Mouse (Mus musculus) hematopoietic stem cell, adult 5-6 weeks (primary cell): ENCODE results near the gene Htra1. TPM values are rescaled to one million over a fixed set of nuclear protein-coding genes. Genes with fewer than 3 reads are reported as not detected.

Source experiments
- ATAC-seq, 2 experiments: fragments of 125-278 bp in 1 of 2; replicated peaks in 1 of 2; 2 replicates each; pipeline ENCODE4 v1.8.0; 2016 to 2017; ENCODE audit warnings: inconsistent platforms in 2 of 2, mild to moderate bottlenecking in 2 of 2, moderate number of reproducible peaks in 2 of 2, low read depth in 1 of 2, moderate TSS enrichment in 1 of 2; ENCODE audit not compliant: low FRiP score in 2 of 2, poor library complexity in 2 of 2, severe bottlenecking in 2 of 2, insufficient read depth in 1 of 2, low TSS enrichment in 1 of 2
- total RNA-seq: library from RNA; stranded (forward); fragments of 172-1452, 232-1000 nt; gene quantifications from 2 replicates; pipeline ENCODE4 v1.2.3, GENCODE M21; 2017

Htra1 gene
- total RNA-seq, 1 experiment from 2014 or later = not detected

DNA sequence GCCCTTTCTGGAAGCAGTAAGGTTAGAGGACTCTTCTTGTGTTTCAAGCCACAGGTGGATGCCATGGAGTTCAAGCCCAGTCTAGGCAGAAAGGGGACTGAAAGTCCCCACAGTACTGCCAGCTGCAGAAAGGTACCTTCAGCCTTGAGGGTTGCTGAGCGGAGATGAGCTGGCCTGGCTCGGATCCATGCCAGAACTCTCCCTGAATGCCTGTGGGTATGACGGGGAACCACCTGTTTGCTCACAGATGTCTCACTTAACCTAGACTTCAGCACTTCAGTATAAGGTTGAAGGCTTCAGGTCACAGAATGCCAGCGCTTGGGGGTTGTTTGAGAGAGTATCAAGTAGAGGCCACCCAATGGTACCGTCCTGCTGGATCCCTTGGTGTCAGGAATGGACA, 44.2 kb downstream of the Htra1 start:
- ATAC-seq = no peak

DNA sequence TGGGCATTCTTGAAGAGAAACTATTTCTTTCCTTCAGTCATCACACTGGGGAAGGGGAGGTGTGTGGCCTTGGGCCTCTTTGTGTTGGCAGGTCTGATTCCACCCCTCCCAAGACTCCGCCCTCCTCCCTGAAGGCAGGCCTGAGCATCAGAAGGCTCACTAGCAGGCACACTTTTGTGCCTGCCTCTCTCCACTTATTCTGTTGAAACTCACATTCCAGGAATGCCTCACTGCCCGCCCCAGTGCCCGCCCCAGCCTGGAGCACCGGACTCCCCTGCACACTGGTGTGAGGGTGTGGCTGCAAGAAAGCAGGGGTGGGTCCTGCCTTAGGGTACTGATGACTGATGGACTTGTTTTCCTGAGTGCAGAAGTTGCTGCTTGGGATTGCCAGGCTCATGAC, 46.5 kb downstream of the Htra1 start:
- ATAC-seq = no peak

DNA sequence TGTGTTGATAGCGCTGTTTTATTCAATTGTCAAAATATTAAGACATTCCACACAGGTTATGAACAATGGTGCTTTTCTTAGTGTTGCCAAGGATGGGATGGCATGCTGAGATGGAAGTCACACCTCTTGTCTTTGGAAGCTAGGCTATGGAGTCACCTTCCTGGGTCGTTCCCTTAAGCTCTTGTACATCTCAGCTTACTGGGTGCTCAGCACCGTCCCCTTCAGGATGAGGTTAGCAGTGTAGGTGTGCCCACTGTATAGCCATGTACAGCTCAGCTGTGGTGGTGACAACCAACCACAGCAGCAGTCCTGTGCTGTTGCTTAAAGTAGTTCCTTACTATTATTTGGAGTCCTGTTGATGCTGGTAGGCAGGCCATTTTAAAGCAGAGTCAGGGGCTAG, 47.0 kb downstream of the Htra1 start:
- ATAC-seq = no peak

DNA sequence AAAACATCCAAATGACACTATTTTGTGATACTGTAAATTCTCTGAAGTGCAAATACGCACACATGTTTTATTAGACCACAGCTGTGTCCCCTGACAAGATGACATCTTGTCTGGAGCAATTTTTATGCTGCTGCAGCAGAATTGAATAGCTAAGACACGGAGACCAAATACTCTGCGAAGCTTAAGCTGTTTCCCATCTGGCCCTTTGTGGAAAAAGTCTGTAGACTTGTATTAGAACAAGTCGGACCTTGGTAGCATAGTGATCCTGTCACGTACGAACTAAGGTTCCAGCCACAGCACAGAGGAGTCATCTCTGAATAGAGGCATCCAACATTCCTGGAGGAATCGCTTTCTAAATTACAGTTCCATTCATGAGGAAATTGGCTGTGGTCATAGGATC, 48.4 kb downstream of the Htra1 start:
- ATAC-seq = no peak

DNA sequence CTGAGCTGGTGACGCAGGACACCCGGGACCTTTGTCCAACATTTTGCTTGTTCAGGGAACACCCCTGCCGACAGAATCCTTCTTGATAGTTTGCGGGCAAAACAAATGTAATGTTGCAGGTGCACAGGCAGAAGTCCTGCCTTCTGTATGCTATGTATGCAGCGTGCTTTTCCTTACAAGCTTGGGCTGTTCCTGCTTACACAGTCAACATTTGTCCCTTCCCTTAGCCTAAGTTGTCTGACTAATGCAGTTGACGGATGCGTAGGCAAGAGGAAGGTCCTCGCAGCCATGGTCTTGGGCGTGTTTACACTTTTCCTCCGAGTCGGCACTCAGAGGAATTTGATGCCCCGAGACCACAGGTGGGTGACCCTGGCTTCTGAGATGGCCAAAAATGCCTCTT, 49.3 kb downstream of the Htra1 start:
- no peak for ATAC-seq

DNA sequence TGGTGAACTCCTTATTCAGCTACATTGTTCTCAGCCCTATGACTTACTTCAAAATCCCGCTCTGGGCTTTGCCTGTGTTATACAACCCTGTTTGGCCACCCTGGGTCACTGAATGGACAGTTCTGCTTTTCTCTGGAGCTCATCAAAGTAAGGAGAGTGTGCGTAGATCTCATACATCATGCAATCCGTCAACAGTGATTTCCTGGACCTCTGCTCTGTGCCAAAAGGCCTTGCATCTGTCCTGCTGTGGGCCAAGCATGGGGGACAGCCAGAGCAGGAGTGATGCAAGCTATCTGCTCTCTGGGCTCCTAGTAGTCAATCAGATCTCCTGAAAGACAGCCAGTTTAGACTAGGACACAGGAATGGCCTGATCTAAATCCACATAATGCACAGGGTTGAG, 49.8 kb downstream of the Htra1 start:
- no peak for ATAC-seq

DNA sequence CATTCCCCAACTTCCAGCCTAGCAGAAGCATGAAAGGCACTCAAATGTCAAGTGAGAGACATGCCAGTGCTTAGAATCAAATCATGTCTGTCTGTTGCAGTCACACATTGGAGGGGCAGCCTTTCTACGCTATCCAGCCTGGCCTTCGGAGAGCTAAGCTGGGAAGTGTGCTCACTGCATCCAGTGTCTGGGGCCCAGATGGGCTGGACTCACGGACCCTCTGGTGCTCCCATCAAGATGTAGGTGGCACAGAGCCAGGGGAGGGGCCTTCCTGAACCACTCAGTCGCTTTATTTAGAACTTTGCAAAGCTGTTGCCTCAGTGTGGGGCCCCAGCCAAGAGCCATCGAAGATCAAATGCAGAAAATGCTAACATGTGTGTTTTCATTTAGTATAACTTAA, 52.2 kb downstream of the Htra1 start:
- no peak for ATAC-seq

DNA sequence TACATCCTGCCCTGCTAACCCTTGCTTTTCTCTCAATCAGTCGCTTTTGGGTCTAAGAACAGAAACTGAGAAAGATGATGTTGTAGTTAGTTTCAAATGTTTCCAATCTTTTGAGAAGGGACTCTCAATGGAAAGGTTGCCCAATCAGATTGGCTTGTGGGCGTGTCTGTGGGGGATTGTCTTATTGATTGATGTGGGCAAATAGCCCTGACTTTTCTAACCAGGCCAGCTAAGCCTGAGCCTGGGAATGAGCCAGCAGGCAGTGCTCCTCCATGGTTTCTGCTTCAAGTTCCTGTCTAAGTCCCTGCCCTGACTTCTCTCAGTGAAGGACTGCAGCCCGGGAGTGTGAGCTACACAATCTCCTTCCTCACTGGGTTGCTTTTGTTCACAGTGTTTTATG, 53.5 kb downstream of the Htra1 start:
- no peak for ATAC-seq

DNA sequence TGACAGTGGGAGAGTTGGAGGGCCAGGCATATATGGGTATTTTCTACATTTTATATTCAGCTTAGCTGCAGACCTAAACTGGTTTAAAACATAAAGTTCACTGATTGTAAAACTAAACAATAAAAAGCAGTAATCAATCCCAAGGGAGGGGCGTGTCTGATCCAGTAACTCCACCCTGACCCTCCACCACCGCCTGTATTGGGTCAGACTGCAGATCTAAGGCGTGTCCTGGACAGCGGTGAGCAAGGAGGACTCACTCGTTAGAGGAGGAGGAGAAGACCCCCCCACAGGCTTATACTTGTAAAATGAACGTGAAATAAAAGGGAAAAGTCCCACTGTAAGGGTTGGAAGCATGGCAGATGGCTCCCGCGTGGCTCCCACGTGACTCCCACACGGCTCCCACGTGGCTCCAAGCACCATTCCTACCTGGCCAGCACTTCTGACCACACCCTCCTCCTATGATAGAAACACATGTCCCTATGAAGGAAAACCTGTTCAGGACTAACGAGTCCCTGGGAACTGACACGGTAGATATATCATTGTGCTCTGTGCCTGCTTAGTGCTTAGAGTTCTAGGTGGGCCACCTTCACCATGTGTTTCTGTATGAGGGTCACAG, 55.4 kb downstream of the Htra1 start:
- ATAC-seq = no peak

DNA sequence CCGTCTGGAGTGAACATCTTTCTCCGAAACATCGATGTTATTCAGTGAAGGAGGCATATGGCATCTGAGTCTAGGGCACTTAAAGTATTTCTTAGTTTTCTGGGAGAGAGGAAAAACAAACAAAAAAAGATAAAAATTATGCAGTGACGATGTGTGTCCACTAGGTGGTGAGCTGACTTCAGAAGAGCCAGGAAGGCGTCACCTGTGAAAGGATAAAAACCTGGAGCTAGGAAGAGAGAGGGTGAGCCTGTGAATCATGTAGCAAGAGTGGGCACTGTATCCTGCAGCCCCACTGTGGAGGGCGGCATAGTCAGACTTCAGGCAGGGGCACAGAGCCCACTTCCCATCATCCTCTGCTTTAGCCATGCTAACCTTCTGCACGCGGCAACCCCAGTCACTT, 58.0 kb downstream of the Htra1 start:
- ATAC-seq = no peak

DNA sequence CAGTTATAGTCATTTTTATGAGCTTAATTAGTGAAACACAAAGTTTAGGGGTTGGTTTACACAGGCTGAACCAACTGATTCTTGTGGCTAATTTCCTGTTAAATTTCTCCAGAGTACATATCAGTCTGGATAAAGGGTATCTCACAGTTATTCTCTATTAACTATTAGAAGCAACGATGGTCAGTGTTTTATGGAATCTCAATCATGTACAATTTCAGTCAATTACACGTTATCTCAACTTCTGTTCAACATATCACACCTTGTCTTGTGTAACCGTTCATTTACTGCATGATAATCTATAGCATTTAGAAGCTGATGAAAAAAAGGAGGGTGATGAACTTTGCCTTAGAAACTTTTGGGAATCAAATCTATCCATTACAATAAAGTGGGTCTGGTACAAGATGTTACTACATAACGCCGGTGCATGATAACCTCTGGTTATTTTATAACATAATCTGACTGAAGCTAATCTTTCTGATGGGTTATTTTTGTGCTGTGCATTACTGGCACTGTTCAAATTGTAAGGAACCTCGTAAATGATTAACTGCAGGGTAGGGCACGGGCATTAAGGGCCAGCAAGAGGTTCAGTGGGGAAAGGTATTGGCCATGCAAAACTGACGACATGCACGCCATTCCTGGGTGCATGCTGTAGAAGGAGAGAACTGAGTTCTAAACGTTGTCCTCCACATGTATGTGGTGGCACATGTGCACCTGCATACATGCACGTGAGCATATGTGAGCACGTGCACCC, 66.2 kb downstream of the Htra1 start:
- no peak for ATAC-seq

DNA sequence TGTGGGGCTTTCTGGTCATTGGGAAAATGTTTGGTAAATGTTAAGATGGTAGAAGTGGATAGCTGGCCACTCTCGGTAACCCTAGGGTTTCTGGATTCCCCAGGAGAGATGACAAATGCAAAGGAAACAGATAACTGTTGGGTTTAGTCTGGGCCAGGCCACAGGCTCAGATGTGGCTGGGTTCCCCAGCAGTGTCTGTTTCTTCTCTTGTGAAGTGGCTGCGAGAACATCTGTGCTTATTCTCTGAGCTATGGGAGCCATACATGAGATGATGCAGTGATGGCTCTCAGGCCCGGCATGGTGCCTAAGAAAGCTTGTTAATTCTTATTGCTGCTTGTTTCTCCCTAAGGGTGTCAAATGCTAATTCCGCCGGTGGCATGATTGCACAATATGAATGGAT, 68.2 kb downstream of the Htra1 start:
- ATAC-seq = no peak

DNA sequence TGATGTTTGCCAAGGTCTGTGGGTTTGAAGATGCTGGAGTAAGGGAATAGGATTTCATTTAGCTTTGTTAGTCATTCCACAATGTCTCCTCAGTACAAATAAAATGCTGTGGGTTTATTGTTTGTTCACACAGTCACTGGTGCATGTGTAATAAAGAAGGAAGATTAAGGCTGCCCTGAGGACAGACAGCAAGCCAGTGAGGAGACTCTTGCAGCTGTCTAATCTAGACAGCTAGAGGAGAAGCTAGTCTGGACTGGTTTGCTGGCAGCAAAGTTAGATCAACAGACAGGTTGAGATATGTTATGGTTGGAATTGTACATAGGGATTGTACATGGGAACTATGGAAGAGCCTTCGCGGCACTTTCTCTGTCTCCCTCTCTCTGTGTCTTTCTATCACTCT, 71.3 kb downstream of the Htra1 start:
- no peak for ATAC-seq

DNA sequence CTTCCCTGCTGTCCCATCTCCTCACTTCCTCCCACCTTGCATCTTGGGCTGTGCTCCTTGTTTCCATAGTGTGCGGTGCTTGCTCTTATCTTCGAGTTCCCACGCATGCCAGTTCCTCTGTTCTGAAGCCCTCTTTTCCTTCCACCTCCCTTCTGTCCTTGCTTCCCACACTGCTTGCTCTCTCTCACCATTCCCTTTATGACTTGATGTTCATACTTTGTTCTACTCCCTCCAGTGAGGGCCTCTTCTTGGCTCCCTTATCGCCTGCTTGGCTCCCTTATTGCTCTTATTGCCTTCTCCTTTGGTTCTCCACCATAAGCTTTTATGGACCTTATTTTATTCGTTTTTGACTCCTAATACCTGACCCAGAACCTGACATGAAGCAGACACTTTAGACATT, 73.3 kb downstream of the Htra1 start:
- ATAC-seq = no peak

DNA sequence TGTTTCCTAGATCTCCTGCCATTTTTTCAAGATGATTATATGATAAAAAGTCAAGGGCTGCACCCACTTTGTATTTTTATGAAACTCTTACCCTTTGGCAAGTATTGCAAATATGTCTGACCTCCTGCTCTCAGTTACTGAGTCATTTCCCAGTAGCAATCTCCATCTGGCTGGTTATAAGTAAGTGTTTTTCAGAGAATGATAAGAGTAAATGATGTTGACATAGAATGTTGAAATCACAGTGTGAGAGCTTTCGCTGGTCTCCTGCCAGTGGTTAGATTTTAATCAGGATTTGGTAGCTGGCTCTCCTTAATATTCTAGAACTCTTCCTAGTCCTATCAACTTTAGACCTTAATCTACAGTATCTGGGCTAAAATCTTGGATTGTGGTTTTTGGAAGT, 76.0 kb downstream of the Htra1 start:
- no peak for ATAC-seq

DNA sequence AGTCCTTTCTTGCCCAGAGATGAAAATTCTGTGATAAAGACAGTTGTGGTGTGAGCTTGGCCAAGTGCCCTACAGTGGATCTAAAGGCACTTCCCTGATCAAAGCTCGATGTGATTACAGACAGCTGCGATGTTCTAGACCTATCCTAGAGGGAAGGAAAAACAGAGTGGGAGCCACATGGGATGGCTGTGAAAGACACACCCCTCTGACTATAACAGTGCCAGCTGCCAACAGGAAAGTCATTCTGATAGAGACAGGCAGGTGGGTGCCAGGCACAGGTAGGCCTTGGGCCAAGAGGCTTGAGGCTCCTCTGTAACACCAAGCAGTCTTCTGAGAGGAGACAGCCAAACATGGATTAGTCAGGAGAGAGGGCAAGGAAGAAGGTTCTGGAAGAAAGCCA, 83.3 kb downstream of the Htra1 start:
- ATAC-seq = no peak

DNA sequence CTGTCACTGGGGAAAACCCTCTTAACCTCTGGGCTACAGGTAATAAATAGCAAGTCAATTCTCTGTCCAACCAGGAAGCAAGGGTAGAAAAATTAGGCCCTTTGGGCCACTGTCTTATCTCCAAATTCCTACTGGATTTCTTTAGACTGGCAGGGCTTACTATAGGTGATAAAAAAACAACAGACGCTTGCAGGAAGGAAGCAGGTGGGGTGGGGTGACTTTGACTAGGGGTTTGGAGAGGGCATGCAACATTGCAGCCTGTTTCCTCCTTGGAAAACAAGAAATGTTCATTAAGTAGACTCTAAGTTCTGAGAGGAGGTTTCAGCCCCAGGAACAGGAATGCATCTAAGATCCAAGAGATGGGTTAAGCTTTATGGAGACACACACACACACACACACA, 88.9 kb downstream of the Htra1 start:
- ATAC-seq = no peak

DNA sequence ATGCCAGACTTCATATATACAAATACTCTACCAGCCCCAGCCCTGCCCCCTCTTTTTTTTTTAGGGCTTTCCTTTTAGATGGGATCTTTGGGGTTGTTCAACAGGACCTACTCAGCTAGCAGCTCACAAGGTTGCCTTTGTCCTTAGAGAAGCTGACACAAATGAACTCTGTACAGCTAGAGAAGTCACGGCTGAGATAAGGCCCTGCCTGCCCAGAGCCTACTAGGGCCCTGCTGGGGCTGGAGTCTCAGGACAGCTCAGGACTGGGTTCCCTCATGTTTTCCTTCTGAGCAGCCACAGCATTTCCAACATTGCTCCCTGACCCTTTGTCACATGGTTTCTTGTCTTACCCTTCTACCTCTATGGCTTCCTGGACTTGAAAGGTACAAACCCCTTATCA, 91.6 kb downstream of the Htra1 start:
- no peak for ATAC-seq

DNA sequence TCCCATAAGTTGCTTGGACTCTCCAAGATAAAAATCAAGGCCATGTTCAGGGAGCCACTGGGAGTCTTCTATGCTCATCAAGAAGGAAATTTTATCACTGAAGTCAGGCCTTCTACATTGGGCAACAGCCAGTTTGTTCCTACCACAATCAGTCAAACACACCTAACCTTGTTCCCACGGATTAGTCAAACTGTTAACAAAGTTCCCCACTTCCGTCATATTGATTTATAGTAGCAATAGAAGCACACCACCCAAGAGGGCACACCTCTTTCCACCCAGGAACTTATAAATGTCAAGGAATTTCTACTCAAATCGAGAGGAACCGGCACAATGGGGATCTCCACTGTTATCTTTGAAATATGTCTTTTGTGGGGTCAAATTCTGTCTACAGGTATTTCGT, 95.8 kb downstream of the Htra1 start, which contains the start of gene Dmbt1:
Gene Dmbt1 (plus strand): TSS at position 299 of the 400 bp plus-strand sequence.
- ATAC-seq = no peak
